Mouse (Mus musculus) Patski (cell line): ENCODE results near the gene Zswim1. TPM values are rescaled to one million over a fixed set of nuclear protein-coding genes. Genes with fewer than 3 reads are reported as not detected.
A peak's percentile ranks its signal among the peaks of the same experiment; 100 is the strongest.
"Not testable (repeated sequence)": the region's sequence is repeated elsewhere in the genome, so short reads cannot be mapped to it uniquely, and the experiment has no call there.

Experiments
- ATAC-seq: fragments of 100-300 bp; one replicate; pipeline ENCODE4 v1.8.0; 2021
- CTCF ChIA-PET: fragments of 350-600 bp; sonication (Branson Sonifier 250); formaldehyde crosslinking; loops from one replicate; lab custom pipeline; 2022; ENCODE audit warnings: inconsistent platforms; lab: Charles Lee
- POLR2A ChIA-PET: fragments of 350-600 bp; sonication (Branson Sonifier 250); formaldehyde crosslinking; loops from one replicate; lab custom pipeline; 2022; ENCODE audit warnings: antibody characterized with exemption, inconsistent platforms; lab: Charles Lee
- DNase-seq: peaks from one replicate; pipeline ENCODE4 v3.0.0-alpha.2; 2011; ENCODE audit warnings: low read depth, low spot score
- H3K27me3 ChIP-seq: fragments of 371-371 bp; one replicate; pipeline ENCODE4 v1.5.1; 2021
- CTCF ChIP-seq: fragments of 100-300 bp; IDR thresholded peaks from one replicate; pipeline ENCODE4 v1.5.1; 2021
- in situ Hi-C: fragments of 300-500 bp; cut with MboI; formaldehyde crosslinking; loops from 3 replicates; pipeline ENCODE4 v1.11.1; 2018; ENCODE audit warnings: low pct_unique_long_range_greater_than_20kb, mixed read lengths
- polyA plus RNA-seq: library from polyadenylated mRNA; unstranded; gene quantifications from one replicate; pipeline ENCODE4 v1.2.3, GENCODE M21; 2021

Zswim1 gene
- polyA plus RNA-seq, 1 experiment from 2014 or later: 13.2 TPM

GRCm38 (mm10) chr2:164871602-164872303 lies 49.3 kb downstream of the Zswim1 start:
- CTCF ChIA-PET: no interaction called here
- peak; percentile 47 for TF ChIP-seq CTCF
- ATAC-seq: no peak
- POLR2A ChIA-PET: no interaction called here
- no peaks in the 10 kb centered on the region for H3K27me3 ChIP-seq
- in situ Hi-C loops: no loop called here
- no peak for DNase-seq

- no peak for DNase-seq
- TF ChIP-seq CTCF: no peak
- ATAC-seq: no peak
- in situ Hi-C loops: no loop called here
- POLR2A ChIA-PET: interaction anchor here (2.8 kb wide), 1 partner anchor 9 kb away, joined by 7 read pairs; no protein-coding TSS in a partner anchor
- CTCF ChIA-PET: interaction anchor here (1.4 kb wide), 1 partner anchor 80 kb away, joined by 3 read pairs; no protein-coding TSS in a partner anchor
- no peaks in the 10 kb centered on the region for H3K27me3 ChIP-seq
These were observed 51.1 kb downstream of the Zswim1 start for GRCm38 (mm10) chr2:164873621-164874020.

- in situ Hi-C loops: no loop called here
- DNase-seq (no peak), ATAC-seq (no peak)
- no peaks in the 10 kb centered on the region for H3K27me3 ChIP-seq
- CTCF ChIA-PET: interaction anchor here (1.1 to 1.4 kb wide), 3 partner anchors 8 to 81 kb away, joined by 3 to 4 read pairs (median 3); no protein-coding TSS in a partner anchor
- POLR2A ChIA-PET: interaction anchor here (2.8 kb wide), 1 partner anchor 10 kb away, joined by 7 read pairs; no protein-coding TSS in a partner anchor
- TF ChIP-seq CTCF: no peak
These were observed 51.8 kb downstream of the Zswim1 start for GRCm38 (mm10) chr2:164874239-164874769.

- in situ Hi-C loops, ATAC-seq, H3K27me3 ChIP-seq, DNase-seq: not testable (repeated sequence)
- CTCF ChIA-PET: interaction anchor here (1.4 kb wide), 2 partner anchors 38 kb away, joined by 3 read pairs; no protein-coding TSS in a partner anchor
- POLR2A ChIA-PET: interaction anchor here (0.6 to 2.8 kb wide), 4 partner anchors 11 to 68 kb away, joined by 3 to 11 read pairs (median 5); no protein-coding TSS in a partner anchor
These were observed 53.2 kb downstream of the Zswim1 start for GRCm38 (mm10) chr2:164875648-164876047.

Other genes starting within 250 kb of the Zswim1 start
- not detected for gene Spint3, start 249.2 kb upstream of the Zswim1 start, polyA plus RNA-seq
- gene Wfdc6a, start 237.2 kb upstream of the Zswim1 start, polyA plus RNA-seq: not detected
- not detected for gene Eppin, start 229.1 kb upstream of the Zswim1 start, polyA plus RNA-seq
- gene Wfdc6b, start 209.2 kb upstream of the Zswim1 start, polyA plus RNA-seq: not detected
- not detected for gene Wfdc8, start 209.1 kb upstream of the Zswim1 start, polyA plus RNA-seq
- not detected for gene Wfdc16, start 183.9 kb upstream of the Zswim1 start, polyA plus RNA-seq
- gene Wfdc10, start 166.6 kb upstream of the Zswim1 start, polyA plus RNA-seq: not detected
- gene Wfdc9, start 166.1 kb upstream of the Zswim1 start, polyA plus RNA-seq: not detected
- gene Wfdc11, start 148.6 kb upstream of the Zswim1 start, polyA plus RNA-seq: not detected
- not detected for gene Wfdc13, start 137.6 kb upstream of the Zswim1 start, polyA plus RNA-seq
- not detected for gene Spint4, start 124.2 kb upstream of the Zswim1 start, polyA plus RNA-seq
- gene Spint5, start 107.4 kb upstream of the Zswim1 start, polyA plus RNA-seq: not detected
- 0.47 TPM for gene Wfdc3, start 76.8 kb upstream of the Zswim1 start, polyA plus RNA-seq
- gene Dnttip1, start 76.7 kb upstream of the Zswim1 start, polyA plus RNA-seq: 49.8 TPM
- gene Ube2c, start 52.8 kb upstream of the Zswim1 start, polyA plus RNA-seq: 106 TPM
- 0.18 TPM for gene Tnnc2, start 42.7 kb upstream of the Zswim1 start, polyA plus RNA-seq
- gene Snx21, start 36.9 kb upstream of the Zswim1 start, polyA plus RNA-seq: 50.3 TPM
- 23.3 TPM for gene Acot8, start 17.8 kb upstream of the Zswim1 start, polyA plus RNA-seq
- gene Zswim3, start 17.6 kb upstream of the Zswim1 start, polyA plus RNA-seq: 6.8 TPM
- gene Spata25, start 5.9 kb downstream of the Zswim1 start, polyA plus RNA-seq: 0.14 TPM
- 479 TPM for gene Ctsa, start 10.2 kb downstream of the Zswim1 start, polyA plus RNA-seq
- gene Neurl2, start 10.8 kb downstream of the Zswim1 start, polyA plus RNA-seq: 2.6 TPM
- gene Pltp, start 35.0 kb downstream of the Zswim1 start, polyA plus RNA-seq: 9.4 TPM
- gene Pcif1, start 56.6 kb downstream of the Zswim1 start, polyA plus RNA-seq: 38.7 TPM
- 19.0 TPM for gene Zfp335, start 89.1 kb downstream of the Zswim1 start, polyA plus RNA-seq
- 0.12 TPM for gene Mmp9, start 118.1 kb downstream of the Zswim1 start, polyA plus RNA-seq
- gene Slc12a5, start 138.1 kb downstream of the Zswim1 start, polyA plus RNA-seq: 3.9 TPM
- gene Ncoa5, start 212.2 kb downstream of the Zswim1 start, polyA plus RNA-seq: 40.0 TPM
- 0.39 TPM for gene Cd40, start 232.9 kb downstream of the Zswim1 start, polyA plus RNA-seq